Mouse (Mus musculus): ENCODE data around the gene Tex46.

DNA sequence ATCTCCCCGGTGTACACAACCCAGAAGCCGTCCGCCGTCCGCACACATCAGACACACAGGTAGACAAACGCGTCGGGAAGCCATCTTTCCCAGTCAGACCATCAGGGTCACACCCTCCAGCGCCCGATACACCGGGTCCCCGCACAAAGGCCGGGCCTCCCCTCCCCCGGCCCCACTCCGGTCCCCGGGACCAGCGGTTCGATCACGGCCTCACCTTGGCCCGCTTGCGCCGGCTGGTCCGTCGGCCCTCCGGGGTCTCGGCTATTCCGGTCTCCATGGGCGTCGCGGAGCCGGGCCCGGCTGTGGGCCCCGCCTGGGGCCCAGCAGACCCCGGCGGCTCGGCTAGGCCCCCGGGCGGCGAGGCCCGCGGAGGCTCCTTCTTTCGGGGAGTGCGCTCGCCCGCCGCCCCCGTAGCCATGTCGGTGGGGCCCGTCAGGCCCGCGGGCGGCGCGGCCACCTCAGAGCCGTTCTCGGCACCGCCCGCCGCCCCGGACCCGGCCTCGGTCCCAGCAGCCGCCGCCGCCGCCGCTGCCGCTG, 8.2 kb upstream of the Tex46 start:
- no peak for TF ChIP-seq MAFK (IDR thresholded peaks at IDR 0.05; ENCODE audit: insufficient replicate concordance, low read length)
- TF ChIP-seq TCF12 (IDR thresholded peaks at IDR 0.05; ENCODE audit: low read depth, low read length), result no peak

Data from CH12.LX (cell line).